In the genomic region with DNA sequence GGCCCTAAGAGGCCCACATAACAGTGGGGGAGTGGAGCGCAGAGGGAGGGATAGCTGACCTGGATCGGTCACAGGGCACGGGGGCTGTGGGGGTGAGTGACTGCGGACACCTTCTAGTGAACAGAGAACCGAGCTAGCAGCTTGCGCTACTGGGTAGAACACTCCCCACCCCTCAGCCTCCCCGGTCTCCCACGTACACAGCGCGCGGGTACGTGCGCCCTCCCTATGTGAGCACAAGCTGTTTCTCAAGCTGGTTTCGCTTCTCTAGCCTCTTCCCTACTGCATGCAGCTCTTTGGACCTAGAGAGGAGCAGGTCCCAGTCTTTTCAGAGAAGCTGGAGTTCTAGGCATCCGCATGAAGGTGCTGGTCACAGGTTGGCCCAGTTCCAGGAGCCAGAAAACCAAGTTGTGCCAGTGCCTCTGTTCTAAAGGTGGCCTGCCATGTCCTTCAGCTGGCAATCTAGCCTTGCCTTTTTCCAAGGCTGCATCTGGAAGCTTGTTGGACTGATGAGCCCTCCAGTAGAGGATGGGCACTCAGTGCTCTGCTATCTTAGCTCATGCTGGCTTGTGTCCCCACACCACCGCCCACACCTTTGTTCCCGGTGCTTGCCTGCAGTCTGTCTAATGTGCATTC, we compare ENCODE assay signal across 8 mouse cellular contexts. TPM values are rescaled to one million over a fixed set of nuclear protein-coding genes. Genes with fewer than 3 reads are reported as not detected.
DNase-seq lines count a peak whose midpoint lies in the region; ATAC-seq lines count a peak whose summit lies in the region.

No protein-coding gene starts in this region.

- peak; percentile 80 for DNase-seq in T-cell, adult 2 months (ENCODE audit: low spot score)
- peak; percentile 62 for DNase-seq in gastrocnemius, postnatal 10 days
- peak; percentile 79 to 90 for DNase-seq in left cerebral cortex, adult 8-10 months (ENCODE audit: low spot score in 2 of 2)
- DNase-seq in lung, postnatal 4 days = peak; percentile 72 to 78
- peak; percentile 73 for DNase-seq in right cerebral cortex, postnatal 14 days
- peak; percentile 51 to 70 for DNase-seq in urinary bladder, postnatal 36 days (ENCODE audit: low spot score in 2 of 2)

- ATAC-seq in common myeloid progenitor, adult 5-6 weeks (replicated peaks; ENCODE audit: low read depth, poor library complexity, severe bottlenecking) = peak; percentile 29
- ATAC-seq in inflammation-experienced regulatory T-cells, adult 6 months = peak; percentile 41

RNA-seq across cellular contexts. Expression of gene Hsp90ab1, which starts 1.2 kb away (rescaled TPM):
- total RNA-seq in common myeloid progenitor, adult 5-6 weeks (2017) = 2,806 and 3,169 TPM in 2 replicates
- total RNA-seq in gastrocnemius, postnatal 10 days (2021) = 100 to 1,000 TPM; 900 to 909 TPM
- polyA plus RNA-seq in inflammation-experienced regulatory T-cells, adult 6 months (2017; shearing (Covaris generic)) = 1,000 to 10,000 TPM in 1 of 3 experiments, 100 to 1,000 TPM in 2; 939 to 1,028 (median 983) TPM
- total RNA-seq in left cerebral cortex, adult 8-10 months (2022) = 1,000 to 10,000 TPM; 1,476 to 1,616 (median 1,547) TPM

RNA-seq across cellular contexts. Expression of gene Slc35b2, which starts 10.6 kb away (rescaled TPM):
- total RNA-seq in common myeloid progenitor, adult 5-6 weeks (2017) = 49.6 and 93.8 TPM in 2 replicates
- 10 to 100 TPM; 29.9 to 39.3 TPM for total RNA-seq in gastrocnemius, postnatal 10 days (2021)
- polyA plus RNA-seq in inflammation-experienced regulatory T-cells, adult 6 months (2017; shearing (Covaris generic)) = 10 to 100 TPM; 30.2 to 38.1 (median 32.6) TPM
- total RNA-seq in left cerebral cortex, adult 8-10 months (2022) = 10 to 100 TPM; 26.8 to 33.4 (median 29.4) TPM

RNA-seq across cellular contexts. Expression of gene Nfkbie, which starts 18.7 kb away (rescaled TPM):
- 10.1 and 11.0 TPM in 2 replicates for total RNA-seq in common myeloid progenitor, adult 5-6 weeks (2017)
- total RNA-seq in gastrocnemius, postnatal 10 days (2021) = 1 to 10 TPM; 1.3 to 2.3 TPM
- 10 to 100 TPM; 35.1 to 44.1 (median 43.1) TPM for polyA plus RNA-seq in inflammation-experienced regulatory T-cells, adult 6 months (2017; shearing (Covaris generic))
- total RNA-seq in left cerebral cortex, adult 8-10 months (2022) = 1 to 10 TPM; 2.1 to 3.2 (median 2.5) TPM

RNA-seq across cellular contexts. Expression of gene Tmem151b, which starts 24.8 kb away (rescaled TPM):
- 0.53 TPM in 1 of 2 replicates, not detected in the other for total RNA-seq in common myeloid progenitor, adult 5-6 weeks (2017)
- total RNA-seq in gastrocnemius, postnatal 10 days (2021) = under 1 TPM; 0.09 to 0.36 TPM
- polyA plus RNA-seq in inflammation-experienced regulatory T-cells, adult 6 months (2017; shearing (Covaris generic)) = under 1 TPM; 0.12 to 0.63 (median 0.14) TPM
- total RNA-seq in left cerebral cortex, adult 8-10 months (2022) = 100 to 1,000 TPM in 3 of 4 experiments, 10 to 100 TPM in 1; 97.9 to 110 (median 100) TPM

RNA-seq across cellular contexts. Expression of gene Slc29a1, which starts 25.2 kb away (rescaled TPM):
- 80.6 and 109 TPM in 2 replicates for total RNA-seq in common myeloid progenitor, adult 5-6 weeks (2017)
- total RNA-seq in gastrocnemius, postnatal 10 days (2021) = 100 to 1,000 TPM in 1 of 2 experiments, 10 to 100 TPM in 1; 97.4 to 114 TPM
- polyA plus RNA-seq in inflammation-experienced regulatory T-cells, adult 6 months (2017; shearing (Covaris generic)) = 100 to 1,000 TPM in 2 of 3 experiments, 10 to 100 TPM in 1; 72.2 to 131 (median 109) TPM
- total RNA-seq in left cerebral cortex, adult 8-10 months (2022) = 10 to 100 TPM; 27.4 to 32.1 (median 29.5) TPM

Comparison
In these comparisons a context has a peak if more than half of its experiments do, and no peak if none do; other contexts are left out.
1. Peak in every context shown above with its lines: DNase-seq and ATAC-seq.